Mouse (Mus musculus): ENCODE results near the gene Rbl1. TPM values are rescaled to one million over a fixed set of nuclear protein-coding genes. Genes with fewer than 3 reads are reported as not detected.

The Rbl1 gene
- total RNA-seq, 2 experiments from 2014 or later, result 1.4 to 2.3 TPM

Other genes with a start within 250 kb of the Rbl1 start
- 10 to 100 TPM; 22.7 to 28.2 TPM for gene Ndrg3, start 212.5 kb downstream of the Rbl1 start, total RNA-seq (2021)
- gene Dsn1, start 197.4 kb downstream of the Rbl1 start, total RNA-seq (2021), result 1 to 10 TPM; 1.2 to 1.9 TPM
- gene Soga1, start 125.3 kb downstream of the Rbl1 start, total RNA-seq (2021), result 1 to 10 TPM; 4.5 to 5.0 TPM
- gene Tldc2, start 117.5 kb downstream of the Rbl1 start, total RNA-seq (2021), result not detected
- 10 to 100 TPM; 12.0 to 14.5 TPM for gene Samhd1, start 69.3 kb downstream of the Rbl1 start, total RNA-seq (2021)
- 10 to 100 TPM; 70.0 to 79.6 TPM for gene Rpn2, start 74.5 kb upstream of the Rbl1 start, total RNA-seq (2021)
- gene Mroh8, start 75.0 kb upstream of the Rbl1 start, total RNA-seq (2021), result 1 to 10 TPM in 1 of 2 experiments, under 1 TPM in 1; 0.48 to 1.2 TPM
- gene Ghrh, start 143.0 kb upstream of the Rbl1 start, total RNA-seq (2021), result not detected
- 10 to 100 TPM; 12.5 to 15.7 TPM for gene Manbal, start 163.1 kb upstream of the Rbl1 start, total RNA-seq (2021)
- gene Src, start 213.9 kb upstream of the Rbl1 start, total RNA-seq (2021), result 1 to 10 TPM; 3.1 to 3.6 TPM